Mouse (Mus musculus): ENCODE measurements around the gene Cblb. TPM values are rescaled to one million over a fixed set of nuclear protein-coding genes. Genes with fewer than 3 reads are reported as not detected.

Cblb gene
- polyA plus RNA-seq, 1 experiment from 2014 or later: 19.0 TPM

DNA sequence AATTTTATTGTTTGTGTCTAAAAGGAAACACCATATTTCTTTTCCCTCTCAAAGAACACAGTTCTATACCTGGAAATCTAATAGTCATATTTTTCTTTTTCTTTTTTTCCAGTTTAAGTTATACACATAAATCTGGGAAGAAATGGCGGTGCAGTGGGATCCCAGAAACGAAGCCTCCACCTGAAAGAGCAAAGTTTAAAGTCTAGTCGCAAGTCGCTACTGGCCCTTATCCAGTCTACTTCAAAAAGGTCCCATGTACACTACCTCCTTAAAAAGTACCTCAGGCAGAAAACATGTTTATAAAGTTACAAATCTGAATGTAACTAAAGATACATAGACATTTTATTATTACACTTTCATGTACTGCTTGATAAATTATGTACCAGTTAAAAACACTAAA is 219.2 kb downstream of the Cblb start:
- Histone ChIP-seq H3K9ac (replicated peaks) (no peak overlapping the region), H3K27ac (replicated peaks) (no peak overlapping the region), H3K36me3 (no peaks in the 10 kb centered on the region), H3K4me3 (no peak overlapping the region), H3K4me2 (replicated peaks) (no peak overlapping the region), H3K27me3 (no peaks in the 10 kb centered on the region), H3K4me1 (no peaks in the 10 kb centered on the region), H3K9me3 (no peaks in the 10 kb centered on the region)
- 95% methylated on average over 4 of the region's 4 CpGs for WGBS
- ATAC-seq (replicated peaks): no peak

DNA sequence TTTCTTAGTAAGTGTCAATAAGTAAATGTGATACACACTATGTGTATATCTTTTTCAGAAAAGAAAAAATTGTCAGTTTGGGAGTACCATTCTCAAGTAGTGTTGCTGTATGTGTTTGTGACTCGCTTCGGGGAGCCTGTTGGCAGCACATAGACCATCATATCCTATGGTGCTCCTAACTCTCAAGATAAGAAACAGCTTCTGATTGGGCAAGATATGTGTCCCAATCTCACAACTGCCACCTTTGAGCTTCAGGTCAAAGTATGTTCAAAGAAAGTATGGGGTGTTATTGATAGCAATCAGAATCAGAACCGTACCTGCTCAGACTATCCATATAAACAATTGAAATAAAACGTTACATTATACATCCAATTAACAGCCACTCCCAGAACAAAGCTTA is 219.9 kb downstream of the Cblb start:
- no peak for ATAC-seq (replicated peaks)
- H3K9ac ChIP-seq (replicated peaks): no peak overlapping the region
- no peaks in the 10 kb centered on the region for H3K36me3 ChIP-seq
- no peaks in the 10 kb centered on the region for H3K27me3 ChIP-seq
- no peak overlapping the region for H3K4me3 ChIP-seq
- H3K4me1 ChIP-seq: no peaks in the 10 kb centered on the region
- no peak overlapping the region for H3K27ac ChIP-seq (replicated peaks)
- 84% methylated on average over 4 of the region's 4 CpGs for WGBS
- H3K9me3 ChIP-seq: no peaks in the 10 kb centered on the region
- no peak overlapping the region for H3K4me2 ChIP-seq (replicated peaks)
